Mouse (Mus musculus): ENCODE data around the gene Gm20741. TPM values are rescaled to one million over a fixed set of nuclear protein-coding genes. Genes with fewer than 3 reads are reported as not detected.

The Gm20741 gene
- not detected for total RNA-seq (2023)

GRCm38 (mm10) chr16:88811827-88812226, at the start of gene Gm20741:
TSS of gene Gm20741 (minus strand) at chr16:88812220.

GRCm38 (mm10) chr16:88826095-88826652, 14.2 kb upstream of the Gm20741 start, which contains the start of gene Krtap14:
TSS of gene Krtap14 (minus strand) at chr16:88826145.

GRCm38 (mm10) chr16:88820066-88820465, 8.0 kb upstream of the Gm20741 start, which contains the start of gene Krtap15:
TSS of gene Krtap15 (plus strand) at chr16:88820215.

GRCm38 (mm10) chr16:88777596-88777995, 34.4 kb downstream of the Gm20741 start, which contains the start of gene Gm5965:
TSS of gene Gm5965 (plus strand) at chr16:88777896.

GRCm38 (mm10) chr16:88774106-88774505, 37.9 kb downstream of the Gm20741 start, which contains the start of gene 2310057N15Rik:
TSS of gene 2310057N15Rik (minus strand) at chr16:88774206.

Other genes with a start within 250 kb of the Gm20741 start
- gene Cldn8, start 249.0 kb downstream of the Gm20741 start, total RNA-seq (2023) = not detected
- not detected for gene Krtap24-1, start 199.9 kb downstream of the Gm20741 start, total RNA-seq (2023)
- gene 2310079G19Rik, start 184.6 kb downstream of the Gm20741 start, total RNA-seq (2023) = not detected
- gene Krtap26-1, start 164.4 kb downstream of the Gm20741 start, total RNA-seq (2023) = not detected
- not detected for gene Krtap27-1, start 140.5 kb downstream of the Gm20741 start, total RNA-seq (2023)
- not detected for gene 2310061N02Rik, start 104.3 kb downstream of the Gm20741 start, total RNA-seq (2023)
- not detected for gene Krtap13-1, start 83.4 kb downstream of the Gm20741 start, total RNA-seq (2023)
- gene Krtap13, start 60.6 kb downstream of the Gm20741 start, total RNA-seq (2023) = not detected
- not detected for gene 2310034C09Rik, start 53.4 kb downstream of the Gm20741 start, total RNA-seq (2023)
- not detected for gene 2310057N15Rik, start 38.0 kb downstream of the Gm20741 start, total RNA-seq (2023)
- not detected for gene Gm5965, start 34.3 kb downstream of the Gm20741 start, total RNA-seq (2023)
- gene Krtap15, start 8.0 kb upstream of the Gm20741 start, total RNA-seq (2023) = not detected
- not detected for gene Krtap14, start 13.9 kb upstream of the Gm20741 start, total RNA-seq (2023)
- not detected for gene Krtap19-1, start 57.2 kb upstream of the Gm20741 start, total RNA-seq (2023)
- gene Krtap19-2, start 62.0 kb upstream of the Gm20741 start, total RNA-seq (2023) = not detected
- gene Krtap19-3, start 65.8 kb upstream of the Gm20741 start, total RNA-seq (2023) = not detected
- gene Krtap19-4, start 72.9 kb upstream of the Gm20741 start, total RNA-seq (2023) = not detected
- not detected for gene Krtap19-5, start 84.2 kb upstream of the Gm20741 start, total RNA-seq (2023)
- gene Krtap19-9b, start 120.0 kb upstream of the Gm20741 start, total RNA-seq (2023) = not detected
- not detected for gene Krtap16-3, start 150.7 kb upstream of the Gm20741 start, total RNA-seq (2023)
- not detected for gene Krtap22-2, start 198.5 kb upstream of the Gm20741 start, total RNA-seq (2023)
- gene Gm10229, start 203.1 kb upstream of the Gm20741 start, total RNA-seq (2023) = not detected
- not detected for gene Krtap6-1, start 219.5 kb upstream of the Gm20741 start, total RNA-seq (2023)
- gene Gm10228, start 229.3 kb upstream of the Gm20741 start, total RNA-seq (2023) = not detected
- not detected for gene Krtap6-5, start 235.7 kb upstream of the Gm20741 start, total RNA-seq (2023)